Mouse (Mus musculus) liver (tissue): ENCODE measurements at regions not wholly inside any gene's neighbourhood (a gene's known extent, or its start where the extent isn't known, plus 50 kb on each side); places are given as distances from the start of the nearest gene placed in this dataset.
A peak's percentile ranks its signal among the peaks of the same experiment; 100 is the strongest.

ENCODE experiments used
- DNase-seq: peaks from one replicate; pipeline ENCODE4 v3.0.0-alpha.2; 2020; ENCODE audit warnings: mixed read lengths

DNA sequence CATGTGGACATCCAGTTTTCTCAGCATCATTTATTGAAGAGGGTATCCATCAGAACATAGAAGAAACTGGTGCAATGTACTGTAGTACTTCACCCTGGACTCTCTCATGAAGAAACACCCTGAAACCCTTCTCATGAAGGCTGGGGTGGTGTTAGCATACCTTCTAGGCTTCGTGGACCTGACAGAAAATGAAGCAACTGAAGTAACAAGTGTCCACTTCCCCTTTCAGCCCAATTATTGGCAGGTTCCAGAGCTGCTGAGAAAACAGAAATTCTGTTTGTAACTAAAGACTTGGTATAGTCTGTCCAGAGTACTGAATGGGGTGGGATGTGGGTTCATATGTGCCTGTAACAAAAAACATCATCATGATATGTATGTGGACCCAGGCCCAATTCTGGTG is 231.4 kb upstream of the Fggy start:
- DNase-seq, result no peak

DNA sequence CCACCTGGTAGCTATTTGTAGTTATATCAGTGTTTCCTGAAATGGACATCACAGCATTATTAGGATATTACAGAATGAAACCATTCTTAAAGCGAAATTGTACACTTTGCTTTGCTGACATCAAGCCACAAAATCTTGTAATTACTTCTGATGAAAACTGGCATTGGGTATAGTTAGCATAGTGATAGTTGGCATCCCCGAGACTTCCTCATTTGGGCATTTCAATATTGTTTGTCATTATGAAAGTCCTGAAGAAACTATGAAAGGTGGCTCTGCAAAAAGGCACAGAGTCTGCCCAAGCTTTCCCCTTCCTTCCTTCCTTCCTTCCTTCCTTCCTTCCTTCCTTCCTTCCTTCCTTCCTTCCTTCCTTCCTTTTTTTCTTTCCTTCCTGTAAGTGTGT is 217.5 kb upstream of the Fggy start:
- no peak for DNase-seq

- no peak for DNase-seq
Observed at GRCm38 (mm10) chr4:95340926-95341325, 216.4 kb upstream of the Fggy start.

DNA sequence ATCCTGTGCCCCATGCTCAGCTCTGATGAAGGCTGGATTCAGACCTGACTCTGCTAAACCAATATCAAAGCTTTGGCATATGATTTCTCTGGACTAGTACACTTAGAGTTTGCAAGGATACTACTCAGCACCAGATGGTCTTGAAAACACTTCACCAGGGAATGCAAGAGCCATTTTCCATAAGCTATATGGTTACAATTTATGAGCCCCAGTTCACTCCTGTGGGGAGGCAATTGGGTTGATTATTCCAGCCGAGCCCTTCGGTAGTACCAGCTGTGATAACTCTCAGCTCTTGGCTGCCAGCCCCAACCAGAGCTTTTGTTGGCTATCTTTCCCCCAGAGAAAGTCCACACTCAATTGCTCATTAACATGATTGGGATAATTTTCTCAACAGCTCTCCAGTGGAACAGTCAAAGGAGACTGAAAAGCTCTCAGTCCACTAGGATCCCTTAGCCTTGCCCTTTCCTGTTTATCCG is 210.5 kb upstream of the Fggy start:
- no peak for DNase-seq

DNA sequence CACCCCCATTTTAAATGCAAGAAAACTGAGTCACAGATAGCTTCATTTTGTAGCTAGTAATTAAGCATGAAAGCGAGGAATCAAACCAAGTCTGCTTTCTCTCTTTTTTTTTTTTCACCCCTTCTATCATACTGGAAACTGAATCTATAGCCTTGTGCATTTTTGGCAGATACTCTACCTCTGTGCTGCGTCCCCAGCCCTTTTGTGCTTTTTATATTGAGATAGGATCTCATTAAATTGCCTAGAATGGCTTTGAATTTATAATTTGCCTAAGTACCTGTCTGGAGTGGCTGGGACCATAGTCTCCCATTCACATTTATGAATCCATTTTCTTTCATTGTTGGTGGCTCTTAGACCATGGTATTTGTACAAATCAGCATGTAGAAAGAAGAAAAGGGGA is 209.9 kb upstream of the Fggy start:
- no peak for DNase-seq

- no peak for DNase-seq
Observed at GRCm38 (mm10) chr4:95348405-95349123, 208.7 kb upstream of the Fggy start.

DNA sequence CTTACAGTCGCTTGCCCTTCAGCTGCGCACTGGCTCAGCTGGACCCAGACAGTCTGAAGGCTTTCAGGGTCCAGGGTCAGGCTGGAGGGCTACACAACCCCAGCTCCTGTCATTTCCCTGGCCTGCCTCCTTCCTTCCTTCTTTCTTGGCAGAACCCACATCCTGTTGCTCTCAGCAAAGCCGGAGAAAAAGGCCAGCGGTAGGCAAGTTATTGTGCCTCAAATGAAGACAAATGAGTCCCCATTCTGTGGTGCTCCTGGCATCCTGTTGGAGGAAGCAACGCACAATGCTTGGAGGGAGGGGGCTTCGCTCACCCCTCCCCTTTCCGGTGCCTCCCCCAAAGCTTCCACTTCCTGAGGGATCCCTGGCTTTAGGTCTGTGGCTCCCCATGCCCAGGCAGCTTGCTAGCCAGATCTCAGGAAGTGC is 203.4 kb upstream of the Fggy start:
- DNase-seq, result peak; percentile 29

DNA sequence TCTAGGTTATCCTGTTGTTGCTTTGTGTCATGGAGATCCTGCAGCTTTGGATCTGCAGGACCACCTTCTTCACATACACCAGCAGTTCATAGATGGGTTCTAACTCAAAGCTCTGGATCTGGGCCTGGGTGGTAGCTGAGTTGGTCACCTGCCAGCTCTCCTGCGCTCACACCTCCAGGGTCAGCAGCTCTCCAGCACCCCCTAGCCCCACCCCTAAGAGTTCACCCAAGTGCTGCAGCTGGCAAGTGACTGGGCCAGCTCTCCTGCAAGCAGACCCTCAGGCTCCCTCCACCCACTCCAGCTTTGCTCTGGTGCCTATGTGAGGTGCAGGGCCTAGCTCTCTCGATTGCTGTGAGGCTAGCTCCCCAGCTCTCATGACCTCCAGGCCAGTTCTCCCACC is 198.6 kb upstream of the Fggy start:
- DNase-seq, result no peak

- no peak for DNase-seq
Observed at GRCm38 (mm10) chr4:95360336-95360967, 196.9 kb upstream of the Fggy start.

- DNase-seq, result no peak
Observed at GRCm38 (mm10) chr4:95364376-95365082, 192.8 kb upstream of the Fggy start.

GRCm38 (mm10) chr4:95376386-95376785 is 180.9 kb upstream of the Fggy start:
- DNase-seq, result no peak

DNA sequence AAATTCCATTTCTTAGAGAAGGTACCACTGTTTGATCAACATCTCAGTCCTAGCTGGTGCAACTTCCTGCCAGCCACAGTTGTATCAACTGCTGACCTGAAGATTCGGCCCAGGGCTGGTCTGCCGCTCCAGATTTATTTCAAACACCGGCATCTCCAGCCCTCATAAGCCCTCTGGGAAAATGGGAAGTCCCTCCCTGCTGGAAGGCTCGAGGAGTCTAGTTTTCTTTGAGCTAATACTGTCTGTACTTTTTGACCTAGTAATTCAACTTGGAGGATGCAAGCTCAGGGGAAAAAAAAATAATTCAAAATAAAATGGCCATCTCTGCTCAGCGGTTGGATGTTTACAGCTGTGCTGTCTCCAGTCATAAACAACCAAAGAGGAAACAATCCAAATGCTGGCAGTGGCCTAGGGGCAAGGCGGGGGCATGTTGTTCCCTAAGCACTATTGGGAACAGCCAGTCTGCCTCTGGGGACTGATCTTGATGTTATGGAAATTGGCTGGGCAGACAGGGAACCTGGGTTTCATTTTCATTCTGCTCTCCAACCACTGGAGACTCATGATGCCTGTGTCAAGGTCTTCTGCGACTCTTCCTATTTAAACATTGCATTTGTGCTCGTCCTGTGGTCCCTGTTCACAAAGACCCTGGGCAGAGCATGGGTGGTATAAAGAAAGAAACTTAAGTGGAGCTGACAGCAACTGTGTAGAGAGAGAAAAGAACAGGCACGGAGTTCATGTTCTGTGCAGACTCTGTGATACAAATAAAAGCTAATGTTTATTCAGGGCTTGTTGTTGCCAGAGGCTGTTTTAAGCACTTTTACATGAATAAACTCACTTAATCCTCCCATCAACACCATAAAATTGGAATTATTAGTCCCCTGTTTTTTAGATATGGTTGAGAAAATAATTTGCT is 179.8 kb upstream of the Fggy start:
- DNase-seq, result no peak

GRCm38 (mm10) chr4:95378645-95379044 is 178.7 kb upstream of the Fggy start:
- no peak for DNase-seq

DNA sequence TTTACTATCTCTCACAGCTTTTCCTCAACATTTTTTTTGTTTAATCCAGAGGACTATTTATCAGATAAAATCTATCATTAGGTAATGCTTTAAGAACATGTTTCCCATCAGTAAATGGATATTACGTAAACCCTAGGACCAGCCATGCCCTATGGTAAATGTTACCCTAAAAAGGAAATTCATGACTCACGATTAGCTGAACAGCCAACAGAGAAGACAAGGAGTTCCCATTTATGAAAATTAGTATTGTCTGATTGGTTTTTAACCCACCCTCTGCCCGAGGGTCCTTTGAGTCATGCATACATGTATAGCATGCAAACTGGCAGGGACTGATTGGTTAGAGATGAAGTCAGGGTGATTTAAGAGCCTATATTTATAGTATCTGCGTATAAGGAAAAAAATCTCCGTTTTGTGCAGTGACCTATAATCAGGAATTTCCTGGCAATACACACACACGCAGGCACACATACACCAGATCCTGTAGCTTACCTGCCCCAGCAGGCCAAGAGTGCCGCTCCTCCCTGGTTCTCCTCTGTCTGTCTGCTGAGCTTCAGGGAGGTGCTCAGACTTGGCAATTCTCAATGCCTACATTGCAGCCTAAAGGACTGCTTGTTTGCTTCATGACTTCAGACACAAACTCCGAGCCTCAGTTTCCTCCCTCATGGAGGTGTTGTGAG is 174.0 kb upstream of the Fggy start:
- DNase-seq, result no peak

DNA sequence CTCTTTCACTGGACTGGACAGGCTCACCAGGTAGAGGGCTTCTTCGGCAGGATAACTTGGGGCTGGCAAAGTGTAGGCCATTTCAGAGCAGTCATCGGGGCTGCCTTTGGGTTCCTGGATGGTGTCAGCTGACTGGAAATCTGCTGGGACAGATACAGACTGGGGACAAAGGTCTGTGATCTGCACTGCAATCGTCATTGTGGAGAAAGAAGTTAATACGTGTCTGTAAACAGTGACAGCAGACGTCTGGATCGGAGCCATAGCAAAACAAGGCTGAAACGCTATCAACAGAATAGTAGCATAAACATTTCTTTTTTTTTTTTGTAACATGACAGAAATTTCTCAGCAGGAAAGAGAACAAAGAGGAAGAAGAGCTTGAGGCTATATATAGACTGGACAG is 171.8 kb upstream of the Fggy start:
- DNase-seq, result no peak

- DNase-seq, result no peak
Observed at GRCm38 (mm10) chr4:95386021-95386420, 171.3 kb upstream of the Fggy start.

DNA sequence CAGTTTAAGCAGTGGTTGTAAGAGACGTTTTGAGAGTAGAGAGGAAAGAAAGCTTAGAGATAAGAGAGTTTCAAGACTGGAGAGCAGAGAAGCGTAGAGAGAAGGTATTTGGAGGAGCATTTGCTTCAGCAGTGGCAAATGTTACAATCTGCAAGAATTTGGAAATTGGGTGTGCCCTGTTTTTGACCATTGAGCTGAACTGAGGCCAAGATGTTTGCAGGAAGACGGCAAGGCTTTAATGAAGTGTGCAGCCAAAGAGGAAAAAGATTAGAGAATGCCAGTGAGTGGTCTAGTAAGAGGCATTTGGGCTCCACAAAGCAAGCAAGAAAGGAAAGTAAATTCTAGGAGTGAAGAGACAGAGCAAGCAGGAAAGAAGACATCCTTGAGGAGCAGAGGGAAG is 168.8 kb upstream of the Fggy start:
- no peak for DNase-seq

DNA sequence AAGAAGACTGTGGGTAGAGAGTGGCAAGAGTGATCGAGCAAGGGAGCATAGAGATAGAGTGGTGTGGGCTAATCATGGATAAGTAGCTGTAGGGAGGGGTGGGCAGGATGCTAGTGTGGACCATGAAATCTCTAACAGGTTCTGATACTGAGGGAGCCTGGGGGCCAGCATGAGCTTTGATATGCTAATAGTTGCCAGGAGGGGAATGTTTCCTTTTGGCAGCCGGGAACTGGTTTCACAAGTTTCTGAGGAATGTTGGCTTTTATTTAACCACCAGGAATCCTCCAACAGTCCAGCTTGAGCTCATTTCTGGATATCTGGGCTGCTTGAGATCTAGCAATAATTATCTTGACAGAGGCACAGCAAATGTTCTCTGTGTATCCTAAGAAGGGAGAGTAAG is 167.7 kb upstream of the Fggy start:
- DNase-seq, result no peak

DNA sequence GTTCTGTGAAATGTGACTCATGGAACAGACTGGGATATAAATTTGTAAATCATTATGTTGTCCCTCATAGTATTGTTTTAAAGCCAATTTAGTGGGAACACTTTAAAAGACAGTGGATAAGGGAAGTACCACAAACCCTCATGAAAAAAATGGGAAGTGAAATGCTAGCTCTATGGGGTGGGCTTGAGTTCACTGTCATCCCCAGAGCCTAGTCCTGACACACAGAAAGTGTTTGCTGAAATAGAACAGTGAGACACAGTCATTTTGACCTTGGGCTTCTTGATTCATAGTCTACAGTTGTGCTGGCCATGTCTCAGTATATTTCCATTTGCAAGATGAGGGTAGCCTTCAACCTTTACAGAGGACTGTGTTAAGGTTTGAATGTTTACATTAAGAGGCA is 166.8 kb upstream of the Fggy start:
- no peak for DNase-seq

GRCm38 (mm10) chr4:95395746-95396145 is 161.6 kb upstream of the Fggy start:
- no peak for DNase-seq

- no peak for DNase-seq
Observed at GRCm38 (mm10) chr4:95398301-95398700, 159.0 kb upstream of the Fggy start.

DNA sequence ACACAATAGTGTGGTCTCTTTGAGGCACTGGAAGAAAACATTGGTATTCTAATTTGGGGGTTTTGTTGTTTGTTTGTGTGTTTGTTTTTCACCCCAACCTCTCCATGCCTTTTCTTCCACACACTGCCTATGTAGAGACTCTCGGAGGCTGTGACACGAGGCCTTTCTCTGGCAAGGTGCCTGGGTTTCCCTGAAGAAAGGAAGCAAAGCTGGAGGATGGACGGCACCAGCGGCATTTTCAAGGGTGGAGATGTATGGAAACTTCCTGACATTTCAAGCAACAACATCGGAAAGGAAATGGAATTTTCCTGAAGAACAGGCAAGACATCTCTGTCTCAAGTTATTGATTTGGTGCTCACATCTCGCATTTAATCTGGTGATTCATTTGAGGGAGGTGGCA is 155.0 kb upstream of the Fggy start:
- no peak for DNase-seq
